Mouse (Mus musculus): ENCODE data around the gene Dpp6.

DNA sequence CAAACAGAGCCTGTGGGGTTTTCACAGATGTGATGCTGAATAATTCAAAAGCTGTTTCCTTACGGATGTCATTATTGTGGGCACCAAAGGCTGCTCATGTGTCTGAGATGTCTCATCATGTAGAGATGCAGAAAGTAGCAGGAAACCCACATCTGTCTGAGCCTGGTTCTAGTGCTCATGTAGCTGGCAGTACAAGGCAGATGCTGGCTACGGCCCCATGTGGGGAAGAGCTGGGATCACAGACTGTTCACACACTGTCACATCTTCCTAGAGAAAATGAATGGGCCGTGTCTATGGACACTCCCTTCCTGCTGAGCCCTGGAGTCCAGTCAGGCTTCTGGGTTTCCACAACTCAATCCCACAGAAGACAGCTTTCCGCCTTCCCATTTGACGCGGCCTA, 885.5 kb downstream of the Dpp6 start:
- TF ChIP-seq CTCF (IDR thresholded peaks at IDR 0.05; ENCODE audit: low read depth): no peak
- no peak for TF ChIP-seq EP300 (IDR thresholded peaks at IDR 0.05; ENCODE audit: low read depth)

Measured in liver, postnatal 0 days (tissue).